Mouse (Mus musculus): Measurements from ENCODE around the gene 4930404N11Rik. TPM values are rescaled to one million over a fixed set of nuclear protein-coding genes. Genes with fewer than 3 reads are reported as not detected.

4930404N11Rik gene
- polyA plus RNA-seq, 1 experiment from 2014 or later = 0.31 TPM

DNA sequence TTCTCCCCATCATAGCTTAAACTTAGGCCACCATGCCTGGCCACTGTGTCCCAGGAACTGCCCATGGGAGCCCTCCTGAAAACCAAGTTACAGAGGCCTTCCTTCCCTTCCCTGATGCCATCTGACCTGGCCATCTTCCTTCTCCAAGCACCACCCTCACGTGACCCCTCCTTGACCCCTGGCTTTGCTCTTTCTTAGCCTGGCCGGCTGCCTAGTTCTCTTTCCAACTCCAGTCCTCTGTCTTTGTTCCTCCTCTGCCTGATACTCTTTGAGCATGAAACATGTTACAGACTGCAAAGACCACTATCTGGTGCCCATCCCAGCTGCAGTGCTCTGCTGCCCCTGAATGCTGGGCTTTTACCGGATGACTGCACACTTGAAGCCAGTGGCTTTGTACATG, 23.8 kb upstream of the 4930404N11Rik start:
- Histone ChIP-seq H3K27ac (replicated peaks; ENCODE audit: low read depth, low read length) (no peak overlapping the region), H3K27me3 (replicated peaks; ENCODE audit: control insufficient read depth, insufficient read depth, low read length) (no peaks in the 10 kb centered on the region), H3K9me3 (ENCODE audit: control insufficient read depth, low read length) (no peaks in the 10 kb centered on the region), H3K9ac (ENCODE audit: low read depth, low read length) (no peak overlapping the region), H3K4me3 (ENCODE audit: low read depth, low read length) (no peak overlapping the region), H3K4me2 (ENCODE audit: low read depth, low read length) (no peak overlapping the region), H3K36me3 (ENCODE audit: control insufficient read depth, insufficient read depth, low read length) (peaks cover 36% of the 10 kb centered on the region), H3K4me1 (ENCODE audit: control insufficient read depth, insufficient read depth, low read length) (peaks cover 24% of the 10 kb centered on the region)
- 59% methylated on average over 3 of the region's 3 CpGs for WGBS
- DNase-seq (ENCODE audit: low spot score) (no peak), ATAC-seq (ENCODE audit: low read depth) (no peak)

DNA sequence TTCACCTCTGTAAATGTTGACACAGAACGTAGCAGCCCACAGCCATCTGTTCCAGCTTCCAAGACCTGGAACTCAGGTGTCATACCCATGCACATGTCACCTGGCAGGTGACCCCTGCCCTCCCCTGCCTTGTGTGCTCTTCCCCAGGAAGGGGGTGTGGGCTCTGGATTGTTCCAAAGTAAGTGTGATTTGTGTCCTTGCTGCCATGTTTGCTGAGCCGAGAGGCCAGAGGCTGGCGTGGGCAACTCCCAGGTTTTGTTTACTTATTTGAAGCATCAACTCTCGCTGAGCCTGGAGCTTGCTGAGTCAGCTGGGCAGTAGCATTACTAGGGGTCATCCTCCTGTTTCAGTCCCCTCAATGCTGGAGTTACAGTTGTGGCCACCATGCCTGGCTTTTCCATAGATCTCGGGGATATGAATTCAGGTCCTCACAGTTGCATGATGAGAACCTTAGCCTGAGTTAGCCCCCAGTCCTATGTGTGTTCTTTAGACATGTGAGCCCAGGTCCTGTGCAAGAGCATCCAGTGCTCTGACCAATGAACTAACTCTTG, 23.0 kb upstream of the 4930404N11Rik start, which contains the start of gene Gm48552:
Gm48552 (plus strand) TSS at position 501 of the 551 bp plus-strand sequence.
- H3K9ac ChIP-seq (ENCODE audit: low read depth, low read length) = 0 out of 2 replicates have a peak within 1 kb of the TSS, but pooled peaks have one; percentile 5
- ATAC-seq (ENCODE audit: low read depth) (no peak), DNase-seq (ENCODE audit: low spot score) (no peak)
- H3K4me1 ChIP-seq (ENCODE audit: control insufficient read depth, insufficient read depth, low read length) = peaks cover 19% of the 10 kb centered on the region
- H3K27ac ChIP-seq (replicated peaks; ENCODE audit: low read depth, low read length) = no peak within 1 kb of the TSS
- WGBS = 84% methylated on average over 5 of the region's 5 CpGs
- H3K4me2 ChIP-seq (ENCODE audit: low read depth, low read length) = no peak within 1 kb of the TSS
- peaks cover 36% of the 10 kb centered on the region for H3K36me3 ChIP-seq (ENCODE audit: control insufficient read depth, insufficient read depth, low read length)
- no peaks in the 10 kb centered on the region for H3K27me3 ChIP-seq (replicated peaks; ENCODE audit: control insufficient read depth, insufficient read depth, low read length)
- no peak within 1 kb of the TSS for H3K4me3 ChIP-seq (ENCODE audit: low read depth, low read length)
- H3K9me3 ChIP-seq (ENCODE audit: control insufficient read depth, low read length) = no peaks in the 10 kb centered on the region

DNA sequence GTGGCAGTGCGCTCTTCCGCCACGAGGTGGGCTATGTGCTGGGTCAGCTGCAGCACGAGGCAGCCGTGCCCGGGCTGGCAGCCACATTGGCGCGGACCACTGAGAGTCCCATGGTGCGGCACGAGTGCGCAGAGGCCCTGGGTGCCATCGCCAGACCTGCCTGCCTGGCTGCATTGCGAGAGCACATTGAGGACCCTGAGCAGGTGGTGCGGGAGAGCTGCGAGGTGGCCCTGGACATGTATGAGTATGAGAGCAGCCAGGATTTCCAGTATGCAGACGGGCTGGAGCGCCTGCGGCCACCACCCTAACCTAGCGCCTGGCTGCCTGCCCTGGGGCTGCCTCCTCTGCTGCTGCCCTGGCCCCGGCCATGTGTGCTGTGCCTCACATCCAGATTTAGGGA, 22.1 kb upstream of the 4930404N11Rik start:
- no peak for ATAC-seq (ENCODE audit: low read depth)
- 92% methylated on average over 20 of the region's 20 CpGs for WGBS
- Histone ChIP-seq H3K9me3 (ENCODE audit: control insufficient read depth, low read length) (no peaks in the 10 kb centered on the region), H3K36me3 (ENCODE audit: control insufficient read depth, insufficient read depth, low read length) (peaks cover 36% of the 10 kb centered on the region), H3K27me3 (replicated peaks; ENCODE audit: control insufficient read depth, insufficient read depth, low read length) (no peaks in the 10 kb centered on the region), H3K4me3 (ENCODE audit: low read depth, low read length) (no peak overlapping the region), H3K4me1 (ENCODE audit: control insufficient read depth, insufficient read depth, low read length) (peaks cover 10% of the 10 kb centered on the region; the same call in 1 of the 2 replicates), H3K9ac (ENCODE audit: low read depth, low read length) (no peak overlapping the region), H3K27ac (replicated peaks; ENCODE audit: low read depth, low read length) (no peak overlapping the region), H3K4me2 (ENCODE audit: low read depth, low read length) (no peak overlapping the region)
- no peak for DNase-seq (ENCODE audit: low spot score)

DNA sequence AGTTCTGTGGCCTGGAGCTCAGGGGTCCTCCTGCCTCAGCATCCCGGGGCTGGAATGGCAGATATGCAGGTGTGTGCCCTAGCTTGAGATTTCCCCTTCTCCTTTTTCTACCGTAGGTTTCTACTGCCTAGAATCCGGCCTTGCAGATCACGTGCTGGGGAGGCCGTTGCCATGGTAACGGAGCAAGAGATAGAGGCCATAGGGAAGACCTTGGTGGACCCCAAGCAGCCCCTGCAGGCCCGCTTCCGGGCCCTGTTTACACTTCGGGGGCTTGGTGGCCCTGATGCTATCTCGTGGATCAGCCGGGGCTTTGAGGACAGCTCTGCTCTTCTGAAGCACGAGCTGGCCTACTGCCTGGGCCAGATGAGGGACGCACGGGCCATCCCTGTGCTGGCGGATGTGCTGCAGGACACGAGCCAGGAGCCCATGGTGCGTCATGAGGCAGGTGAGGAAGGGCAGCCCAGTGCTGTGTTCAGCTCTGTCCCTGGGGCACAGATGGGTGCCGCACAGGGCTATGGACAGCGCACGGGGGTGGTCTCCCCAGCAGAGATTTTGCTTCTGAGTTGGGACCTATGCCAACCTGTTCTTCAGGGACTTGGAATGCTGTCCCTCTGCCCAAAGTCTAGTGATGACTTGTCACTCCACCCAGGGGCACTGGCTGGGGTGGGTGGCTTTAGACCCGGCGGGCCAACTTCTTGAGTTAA, 20.1 kb upstream of the 4930404N11Rik start:
- peak overlapping the region; percentile 99; the same call in 1 of the 2 replicates for H3K4me3 ChIP-seq (ENCODE audit: low read depth, low read length)
- no peaks in the 10 kb centered on the region for H3K27me3 ChIP-seq (replicated peaks; ENCODE audit: control insufficient read depth, insufficient read depth, low read length)
- H3K9ac ChIP-seq (ENCODE audit: low read depth, low read length) = no peak overlapping the region; the same call in 1 of the 2 replicates
- WGBS = 89% methylated on average over 21 of the region's 22 CpGs
- no peak overlapping the region for H3K27ac ChIP-seq (replicated peaks; ENCODE audit: low read depth, low read length)
- no peak for ATAC-seq (ENCODE audit: low read depth)
- 0 out of 2 replicates have a peak, but pooled peaks cover 10% of the 10 kb centered on the region for H3K4me1 ChIP-seq (ENCODE audit: control insufficient read depth, insufficient read depth, low read length)
- peak overlapping the region; percentile 90 for H3K4me2 ChIP-seq (ENCODE audit: low read depth, low read length)
- peaks cover 36% of the 10 kb centered on the region for H3K36me3 ChIP-seq (ENCODE audit: control insufficient read depth, insufficient read depth, low read length)
- DNase-seq (ENCODE audit: low spot score) = no peak
- H3K9me3 ChIP-seq (ENCODE audit: control insufficient read depth, low read length) = no peaks in the 10 kb centered on the region

DNA sequence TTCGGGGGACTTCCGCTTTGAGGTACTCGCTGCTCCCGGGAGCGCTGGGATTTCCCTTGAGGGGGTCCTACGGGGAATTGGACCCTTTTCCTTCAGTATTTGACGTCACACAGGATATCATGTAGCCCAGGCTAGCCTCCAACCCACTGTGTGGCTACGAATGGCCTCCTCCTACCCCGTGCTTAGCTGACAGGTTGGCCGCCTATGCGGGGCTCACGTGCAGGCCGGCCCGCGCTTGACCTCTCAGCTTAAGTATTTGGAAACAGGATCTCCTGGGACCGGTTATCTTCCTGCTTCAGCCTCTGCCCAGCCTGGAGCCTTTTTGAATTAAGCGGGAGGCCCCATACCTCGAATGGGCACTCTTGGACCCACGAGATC, 19.0 kb upstream of the 4930404N11Rik start:
- H3K4me1 ChIP-seq (ENCODE audit: control insufficient read depth, insufficient read depth, low read length) = 0 out of 2 replicates have a peak, but pooled peaks cover 10% of the 10 kb centered on the region
- H3K4me2 ChIP-seq (ENCODE audit: low read depth, low read length) = peak overlapping the region; percentile 90
- H3K27ac ChIP-seq (replicated peaks; ENCODE audit: low read depth, low read length) = peak overlapping the region; percentile 83
- ATAC-seq (ENCODE audit: low read depth) = 0 out of 2 replicates have a peak, but pooled peaks have one; percentile 5
- peaks cover 36% of the 10 kb centered on the region for H3K36me3 ChIP-seq (ENCODE audit: control insufficient read depth, insufficient read depth, low read length)
- no peaks in the 10 kb centered on the region for H3K27me3 ChIP-seq (replicated peaks; ENCODE audit: control insufficient read depth, insufficient read depth, low read length)
- H3K9me3 ChIP-seq (ENCODE audit: control insufficient read depth, low read length) = no peaks in the 10 kb centered on the region
- peak overlapping the region; percentile 99 for H3K4me3 ChIP-seq (ENCODE audit: low read depth, low read length)
- peak overlapping the region; percentile 86 for H3K9ac ChIP-seq (ENCODE audit: low read depth, low read length)
- DNase-seq (ENCODE audit: low spot score) = no peak
- 0% methylated on average over 18 of the region's 19 CpGs for WGBS

DNA sequence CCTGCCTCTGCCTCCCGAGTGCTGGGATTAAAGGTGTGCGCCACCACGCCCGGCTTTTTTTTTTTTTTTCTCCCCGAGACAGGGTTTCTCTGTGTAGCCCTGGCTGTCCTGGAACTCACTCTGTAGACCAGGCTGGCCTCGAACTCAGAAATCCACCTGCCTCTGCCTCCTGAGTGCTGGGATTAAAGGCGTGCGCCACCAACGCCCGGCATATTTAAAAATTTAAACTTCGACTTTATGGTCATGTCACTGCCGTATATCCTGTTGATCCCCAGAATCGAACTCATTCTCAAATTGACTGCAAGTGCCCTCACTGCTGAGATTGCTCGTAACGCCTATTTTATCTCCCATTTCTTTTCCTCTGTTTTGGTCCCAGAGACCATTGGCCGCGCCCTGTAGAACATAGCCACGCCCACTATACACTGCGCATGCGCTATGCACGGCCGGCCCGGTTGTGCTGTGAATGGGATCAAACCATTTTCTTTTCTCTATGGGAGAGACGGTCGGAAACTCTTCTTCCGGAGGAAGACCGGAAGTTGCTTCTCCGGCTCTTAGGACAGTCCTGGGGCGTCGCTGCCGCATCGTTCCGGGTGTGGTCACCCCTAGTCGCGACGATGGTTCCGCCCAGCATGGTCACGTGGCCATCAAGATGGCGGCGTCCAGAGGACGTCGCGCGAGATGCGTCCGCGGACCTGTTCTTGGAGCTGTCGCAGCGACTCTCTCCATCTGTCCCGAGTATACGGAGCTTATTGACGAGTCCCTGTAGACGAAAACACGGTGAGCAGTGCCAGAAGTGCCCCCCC, 18.4 kb upstream of the 4930404N11Rik start, which contains the start of the genes Dohh and Gm48551:
Dohh (plus strand) TSS at position 627 of the 803 bp plus-strand sequence.
Gm48551 (plus strand) TSS at position 665 of the 803 bp plus-strand sequence.
- 5% methylated on average over 50 of the region's 54 CpGs for WGBS
- Histone ChIP-seq H3K9ac (ENCODE audit: low read depth, low read length) (peak within 1 kb of the TSS; percentile 86), H3K36me3 (ENCODE audit: control insufficient read depth, insufficient read depth, low read length) (peaks cover 33% of the 10 kb centered on the region), H3K27ac (replicated peaks; ENCODE audit: low read depth, low read length) (peak within 1 kb of the TSS; percentile 83), H3K9me3 (ENCODE audit: control insufficient read depth, low read length) (no peaks in the 10 kb centered on the region), H3K4me1 (ENCODE audit: control insufficient read depth, insufficient read depth, low read length) (0 out of 2 replicates have a peak, but pooled peaks cover 10% of the 10 kb centered on the region), H3K4me3 (ENCODE audit: low read depth, low read length) (peak within 1 kb of the TSS; percentile 99), H3K4me2 (ENCODE audit: low read depth, low read length) (peak within 1 kb of the TSS; percentile 90), H3K27me3 (replicated peaks; ENCODE audit: control insufficient read depth, insufficient read depth, low read length) (no peaks in the 10 kb centered on the region)
- ATAC-seq (ENCODE audit: low read depth) (peak; percentile 97), DNase-seq (ENCODE audit: low spot score) (peak; percentile 99)

DNA sequence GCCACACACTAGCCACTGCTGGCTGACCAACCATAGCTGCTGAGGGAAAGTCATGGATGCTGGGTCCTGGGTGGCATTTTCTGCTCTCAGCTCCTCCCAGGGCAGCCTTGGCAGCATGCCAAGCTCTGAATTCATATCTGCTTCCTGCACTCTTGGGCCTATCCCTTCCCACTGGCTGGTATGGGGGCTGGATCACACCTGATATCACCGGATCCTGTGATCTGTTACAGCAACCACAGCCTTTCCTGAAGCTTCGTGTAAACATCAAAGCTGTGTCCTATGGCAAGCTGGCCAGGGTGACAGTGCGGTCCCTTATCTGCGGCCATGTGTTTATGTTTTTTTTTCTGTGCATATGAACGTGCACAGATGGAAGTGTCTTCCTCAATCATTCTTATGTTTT, 16.4 kb upstream of the 4930404N11Rik start:
- peak overlapping the region; percentile 34; the same call in 1 of the 2 replicates for H3K9ac ChIP-seq (ENCODE audit: low read depth, low read length)
- DNase-seq (ENCODE audit: low spot score) (no peak), ATAC-seq (ENCODE audit: low read depth) (no peak)
- no peak overlapping the region for H3K4me2 ChIP-seq (ENCODE audit: low read depth, low read length)
- WGBS = 71% methylated on average over 5 of the region's 5 CpGs
- H3K9me3 ChIP-seq (ENCODE audit: control insufficient read depth, low read length) = no peaks in the 10 kb centered on the region
- no peak overlapping the region for H3K4me3 ChIP-seq (ENCODE audit: low read depth, low read length)
- peaks cover 15% of the 10 kb centered on the region for H3K4me1 ChIP-seq (ENCODE audit: control insufficient read depth, insufficient read depth, low read length)
- no peak overlapping the region for H3K27ac ChIP-seq (replicated peaks; ENCODE audit: low read depth, low read length)
- H3K27me3 ChIP-seq (replicated peaks; ENCODE audit: control insufficient read depth, insufficient read depth, low read length) = no peaks in the 10 kb centered on the region
- H3K36me3 ChIP-seq (ENCODE audit: control insufficient read depth, insufficient read depth, low read length) = peaks cover 13% of the 10 kb centered on the region

DNA sequence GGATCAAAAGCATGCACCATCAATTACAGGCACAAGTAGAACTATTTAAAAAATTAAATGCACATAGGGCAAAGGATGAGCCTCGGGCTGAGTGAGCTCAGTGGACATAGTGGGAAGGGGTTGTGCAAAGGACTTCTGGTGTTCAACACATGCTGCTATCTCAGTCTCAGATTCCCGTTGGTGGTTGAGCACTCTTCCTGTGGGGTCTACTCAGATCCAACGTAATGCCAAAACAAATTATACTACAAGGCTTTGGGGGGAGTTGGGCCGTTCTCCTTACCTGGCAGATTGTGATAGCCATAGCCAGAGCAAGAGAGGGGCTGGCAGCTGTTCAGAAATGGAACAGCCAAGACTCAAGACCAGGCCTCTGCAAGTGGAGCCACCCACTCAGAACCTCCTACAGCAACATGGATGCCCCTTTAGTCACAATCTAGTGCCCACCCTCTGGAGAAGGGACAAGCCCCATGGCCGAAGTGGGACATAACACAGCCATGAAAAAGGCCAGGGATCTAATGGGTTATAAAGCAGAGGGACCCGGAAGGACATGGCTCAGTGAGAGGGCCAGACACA, 14.3 kb upstream of the 4930404N11Rik start:
- no peak overlapping the region for H3K27ac ChIP-seq (replicated peaks; ENCODE audit: low read depth, low read length)
- peaks cover 18% of the 10 kb centered on the region for H3K4me1 ChIP-seq (ENCODE audit: control insufficient read depth, insufficient read depth, low read length)
- H3K9me3 ChIP-seq (ENCODE audit: control insufficient read depth, low read length) = no peaks in the 10 kb centered on the region
- peaks cover 10% of the 10 kb centered on the region for H3K36me3 ChIP-seq (ENCODE audit: control insufficient read depth, insufficient read depth, low read length)
- H3K4me2 ChIP-seq (ENCODE audit: low read depth, low read length) = no peak overlapping the region
- no peaks in the 10 kb centered on the region for H3K27me3 ChIP-seq (replicated peaks; ENCODE audit: control insufficient read depth, insufficient read depth, low read length)
- no peak overlapping the region for H3K9ac ChIP-seq (ENCODE audit: low read depth, low read length)
- WGBS = 88% methylated on average over 6 of the region's 6 CpGs
- H3K4me3 ChIP-seq (ENCODE audit: low read depth, low read length) = no peak overlapping the region
- ATAC-seq (ENCODE audit: low read depth) = no peak
- DNase-seq (ENCODE audit: low spot score) = no peak

All from embryonic facial prominence, embryonic 14.5 days (tissue).